Mouse (Mus musculus) hindbrain, embryonic 12.5 days (tissue): ENCODE data around the gene 4930563M21Rik. TPM values are rescaled to one million over a fixed set of nuclear protein-coding genes. Genes with fewer than 3 reads are reported as not detected.
"Not testable (repeated sequence)": the region's sequence is repeated elsewhere in the genome, so short reads cannot be mapped to it uniquely, and the experiment has no call there.

Experiments
- ATAC-seq: fragments of 200-750 bp; cut with Nextera tagmentation; 2 replicates; pipeline ENCODE4 v1.8.0; 2017; ENCODE audit warnings: moderate TSS enrichment; ENCODE audit not compliant: low FRiP score
- H3K27ac ChIP-seq: fragments of 300-500 bp; sonication (generic); 2 replicates; pipeline ENCODE4 v1.5.1; 2016; ENCODE audit warnings: mild to moderate bottlenecking
- H3K27me3 ChIP-seq: fragments of 300-500 bp; sonication (generic); 2 replicates; pipeline ENCODE4 v1.6.1; 2016; ENCODE audit warnings: mild to moderate bottlenecking
- H3K36me3 ChIP-seq: fragments of 300-500 bp; sonication (generic); 2 replicates; pipeline ENCODE4 v1.6.1; 2016; ENCODE audit warnings: mild to moderate bottlenecking
- H3K4me1 ChIP-seq: fragments of 300-500 bp; sonication (generic); 2 replicates; pipeline ENCODE4 v1.6.1; 2016
- H3K4me2 ChIP-seq: fragments of 300-500 bp; sonication (generic); replicated peaks from 2 replicates; pipeline ENCODE4 v1.6.1; 2016; ENCODE audit warnings: mild to moderate bottlenecking
- H3K4me3 ChIP-seq: fragments of 300-500 bp; sonication (generic); 2 replicates; pipeline ENCODE4 v1.5.1; 2016; ENCODE audit warnings: mild to moderate bottlenecking
- H3K9ac ChIP-seq: fragments of 300-500 bp; sonication (generic); 2 replicates; pipeline ENCODE4 v1.6.1; 2016; ENCODE audit warnings: mild to moderate bottlenecking, moderate library complexity
- H3K9me3 ChIP-seq: fragments of 300-500 bp; sonication (generic); replicated peaks from 2 replicates; pipeline ENCODE4 v1.6.1; 2016; ENCODE audit warnings: mild to moderate bottlenecking
- WGBS: fragments of 180-500 bp; shearing (Covaris S2); methylation state at CpG from one replicate; pipeline ENCODE4 v1.1.7; 2016; 5-methylcytosine and 5-hydroxymethylcytosine counted together
- polyA plus RNA-seq: library from polyadenylated mRNA; unstranded; fragments of >200 nt; fragmentation: Nextera tagmentation; extraction: Ambion mirVana; gene quantifications from 2 replicates; pipeline ENCODE4 v1.2.1, GENCODE M21; 2016

Gene 4930563M21Rik
- not detected in 2 replicates for polyA plus RNA-seq

DNA sequence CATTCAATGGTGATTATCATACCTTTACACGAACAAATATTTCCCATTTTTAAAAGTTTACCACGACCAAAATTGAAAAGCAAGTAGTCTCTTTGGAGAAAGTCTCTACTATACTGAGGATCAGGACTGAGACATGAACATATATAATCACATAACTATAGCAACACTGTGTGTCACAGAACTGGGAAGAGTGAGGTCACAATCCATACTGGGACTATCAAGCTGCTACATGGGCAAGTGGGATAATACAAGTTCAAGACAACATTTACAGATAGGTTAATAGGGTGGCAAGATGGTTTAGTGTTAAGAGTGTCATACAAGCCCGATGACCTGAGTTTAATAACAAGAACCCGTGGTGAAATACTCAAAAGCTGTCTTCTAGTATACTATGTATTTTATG lies at the start of gene 4930563M21Rik:
TSS of gene 4930563M21Rik (minus strand) at position 101 of the 400 bp plus-strand sequence.
- Histone ChIP-seq H3K27ac (no peak within 1 kb of the TSS), H3K27me3 (no peaks in the 10 kb centered on the region), H3K36me3 (no peaks in the 10 kb centered on the region), H3K4me1 (no peaks in the 10 kb centered on the region), H3K4me2 (no peak within 1 kb of the TSS), H3K9me3 (no peaks in the 10 kb centered on the region), H3K9ac (no peak within 1 kb of the TSS), H3K4me3 (no peak within 1 kb of the TSS)
- WGBS, result 80% methylated on average over 4 of the region's 4 CpGs
- no peak for ATAC-seq

- WGBS, result 95% methylated on average over 6 of the region's 6 CpGs
- Histone ChIP-seq H3K9me3 (no peaks in the 10 kb centered on the region), H3K9ac (no peak overlapping the region), H3K27ac (no peak overlapping the region), H3K36me3 (peaks cover 76% of the 10 kb centered on the region), H3K4me1 (no peaks in the 10 kb centered on the region), H3K4me2 (no peak overlapping the region), H3K27me3 (no peaks in the 10 kb centered on the region), H3K4me3 (no peak overlapping the region)
- ATAC-seq, result no peak
These were observed 45.8 kb upstream of the 4930563M21Rik start for GRCm38 (mm10) chr9:56056147-56056546.

DNA sequence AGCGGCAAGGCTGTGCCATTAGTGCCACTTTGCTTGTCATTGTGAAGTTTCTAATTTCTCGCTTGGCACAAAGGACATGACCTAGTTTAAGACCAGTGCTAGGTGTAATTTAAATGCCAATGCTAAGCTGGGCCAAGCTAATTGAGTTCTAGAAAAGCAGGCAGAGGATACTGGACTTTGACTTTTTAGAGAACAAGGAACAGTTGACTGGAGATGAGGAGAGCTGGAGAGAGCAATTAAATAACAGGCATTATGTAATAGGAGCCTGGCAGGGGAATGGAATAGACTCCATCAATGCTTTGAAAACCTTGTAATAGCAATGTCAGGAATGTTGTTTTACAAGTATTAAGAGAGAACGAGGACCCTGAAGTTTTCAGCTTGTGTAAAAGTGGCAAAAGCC lies 43.4 kb upstream of the 4930563M21Rik start:
- ATAC-seq, result no peak
- no peaks in the 10 kb centered on the region for H3K9me3 ChIP-seq
- no peaks in the 10 kb centered on the region for H3K4me1 ChIP-seq
- H3K27me3 ChIP-seq, result no peaks in the 10 kb centered on the region
- H3K4me2 ChIP-seq, result no peak overlapping the region
- H3K4me3 ChIP-seq, result no peak overlapping the region
- no peak overlapping the region for H3K27ac ChIP-seq
- peaks cover 57% of the 10 kb centered on the region for H3K36me3 ChIP-seq
- WGBS, result 89% methylated on average over 3 of the region's 3 CpGs
- H3K9ac ChIP-seq, result no peak overlapping the region

GRCm38 (mm10) chr9:56042181-56042621 lies 31.9 kb upstream of the 4930563M21Rik start:
- H3K27ac ChIP-seq, result peak overlapping the region; percentile 97
- H3K27me3 ChIP-seq, result no peaks in the 10 kb centered on the region
- peaks cover 23% of the 10 kb centered on the region for H3K36me3 ChIP-seq
- H3K4me3 ChIP-seq, result peak overlapping the region; percentile 80
- WGBS, result under 1% methylated on average over 16 of the region's 16 CpGs
- H3K4me1 ChIP-seq, result peaks cover 18% of the 10 kb centered on the region
- peak; percentile 86 for ATAC-seq
- H3K9me3 ChIP-seq, result no peaks in the 10 kb centered on the region
- peak overlapping the region; percentile 94 for H3K9ac ChIP-seq
- peak overlapping the region; percentile 75 for H3K4me2 ChIP-seq

GRCm38 (mm10) chr9:56041372-56042180 lies 31.2 kb upstream of the 4930563M21Rik start, which contains the start of gene Rcn2:
Rcn2 (plus strand) TSS chr9:56041845.
- Histone ChIP-seq H3K36me3 (peaks cover 23% of the 10 kb centered on the region), H3K9me3 (no peaks in the 10 kb centered on the region), H3K27me3 (no peaks in the 10 kb centered on the region), H3K4me3 (peak within 1 kb of the TSS; percentile 80), H3K27ac (peak within 1 kb of the TSS; percentile 97), H3K9ac (peak within 1 kb of the TSS; percentile 94), H3K4me2 (peak within 1 kb of the TSS; percentile 75), H3K4me1 (peaks cover 18% of the 10 kb centered on the region)
- ATAC-seq, result peak; percentile 99
- under 1% methylated on average over 49 of the region's 49 CpGs for WGBS

DNA sequence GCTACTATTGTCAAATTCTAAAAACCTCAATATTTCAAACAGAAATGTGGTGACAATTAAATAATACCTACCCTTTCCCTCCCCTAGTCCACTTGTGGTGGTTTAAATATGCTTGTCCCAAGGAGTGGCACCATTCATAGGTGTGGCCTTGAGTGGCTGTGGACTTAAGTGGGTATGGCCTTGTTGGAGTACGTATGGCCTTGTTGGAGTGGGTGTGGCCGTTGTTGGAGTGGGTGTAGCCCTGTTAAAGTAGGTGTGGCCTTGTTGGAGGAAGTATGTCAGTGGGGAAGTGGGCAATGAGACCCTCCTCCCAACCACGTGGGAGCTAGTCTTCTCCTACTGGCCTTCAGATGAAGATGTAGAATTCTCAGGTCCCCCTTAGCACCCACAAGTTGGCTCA lies 21.9 kb upstream of the 4930563M21Rik start:
- Histone ChIP-seq H3K4me3 (no peak overlapping the region), H3K9me3 (no peaks in the 10 kb centered on the region), H3K36me3 (no peaks in the 10 kb centered on the region), H3K27me3 (no peaks in the 10 kb centered on the region), H3K27ac (no peak overlapping the region), H3K4me1 (no peaks in the 10 kb centered on the region), H3K9ac (no peak overlapping the region), H3K4me2 (no peak overlapping the region)
- no peak for ATAC-seq
- WGBS, result 78% methylated on average over 3 of the region's 3 CpGs

DNA sequence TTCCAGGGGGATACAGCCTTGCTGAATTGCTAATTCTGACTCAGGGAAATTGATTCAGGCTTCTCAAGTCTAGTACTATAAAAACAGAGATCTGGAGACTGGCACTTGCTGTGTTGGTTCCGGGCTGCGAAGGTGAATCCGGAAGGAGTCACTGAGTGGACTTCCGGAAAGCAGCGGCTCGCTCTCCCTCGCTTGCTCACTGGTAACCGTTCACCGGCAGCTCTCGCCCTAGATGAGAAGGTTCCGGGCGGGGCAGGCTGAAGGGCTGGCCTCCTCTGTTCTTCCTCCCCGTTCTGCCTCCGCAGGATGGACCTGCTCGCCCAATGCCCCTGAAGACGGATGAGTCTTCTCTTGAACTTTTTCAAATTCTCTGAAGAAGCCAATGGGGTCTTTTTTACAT lies 16.9 kb upstream of the 4930563M21Rik start:
- Histone ChIP-seq H3K4me1 (no peaks in the 10 kb centered on the region), H3K4me3 (no peak overlapping the region), H3K9ac (no peak overlapping the region), H3K36me3 (no peaks in the 10 kb centered on the region), H3K27ac (no peak overlapping the region), H3K4me2 (no peak overlapping the region), H3K9me3 (no peaks in the 10 kb centered on the region), H3K27me3 (no peaks in the 10 kb centered on the region)
- no peak for ATAC-seq
- 86% methylated on average over 16 of the region's 16 CpGs for WGBS

- WGBS, result 65% methylated on average over 2 of the region's 2 CpGs
- Histone ChIP-seq H3K4me2 (no peak overlapping the region), H3K4me3 (no peak overlapping the region), H3K27me3 (no peaks in the 10 kb centered on the region), H3K27ac (no peak overlapping the region), H3K9me3 (no peaks in the 10 kb centered on the region), H3K9ac (no peak overlapping the region), H3K4me1 (no peaks in the 10 kb centered on the region), H3K36me3 (no peaks in the 10 kb centered on the region)
- ATAC-seq, result no peak
These were observed 14.4 kb upstream of the 4930563M21Rik start for GRCm38 (mm10) chr9:56024772-56025171.

DNA sequence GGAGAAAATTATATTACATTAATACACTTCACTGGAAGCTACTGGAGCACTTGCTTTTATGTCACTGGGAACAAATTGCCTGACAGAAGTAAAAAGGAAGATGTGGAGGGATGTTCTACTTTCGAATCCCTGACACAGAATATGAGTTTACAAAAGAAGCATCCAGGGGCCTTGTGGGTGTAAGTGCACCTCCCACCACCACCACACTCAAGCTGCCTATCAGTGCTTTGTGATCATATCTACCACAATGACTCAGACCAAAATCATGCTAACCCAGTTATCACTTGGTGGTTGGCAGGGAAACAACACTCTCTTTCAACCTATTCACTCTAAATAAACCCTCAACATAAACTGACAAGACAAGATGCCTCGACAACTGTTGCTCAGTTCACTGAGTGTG lies 5.7 kb downstream of the 4930563M21Rik start:
- not testable (repeated sequence) for H3K4me1 ChIP-seq, H3K9ac ChIP-seq, H3K4me2 ChIP-seq, ATAC-seq, H3K36me3 ChIP-seq, H3K9me3 ChIP-seq, H3K27ac ChIP-seq, H3K4me3 ChIP-seq, H3K27me3 ChIP-seq
- WGBS, result 45% methylated on average over 1 of the region's 2 CpGs

DNA sequence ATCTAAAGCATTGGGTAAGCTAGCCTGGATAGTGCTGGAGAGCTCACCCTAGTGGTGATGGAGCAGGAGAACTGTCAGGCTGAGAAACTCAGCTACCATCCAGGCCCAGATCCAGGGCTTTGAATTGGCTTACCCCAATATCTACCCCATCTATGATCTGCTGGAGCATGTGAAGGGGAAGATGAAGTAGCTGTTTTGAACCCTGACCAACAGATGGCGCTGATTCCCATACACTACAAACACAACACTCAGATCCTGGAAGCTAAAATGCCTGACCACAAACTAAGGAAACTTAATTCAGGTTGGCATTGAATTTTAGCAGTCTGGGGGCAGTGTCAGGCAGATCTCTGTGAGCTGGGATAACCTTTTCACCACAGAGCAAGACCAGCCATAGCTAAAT lies 63.5 kb downstream of the 4930563M21Rik start:
- Histone ChIP-seq H3K27ac (no peak overlapping the region), H3K4me1 (no peaks in the 10 kb centered on the region), H3K9ac (no peak overlapping the region), H3K4me2 (no peak overlapping the region), H3K36me3 (no peaks in the 10 kb centered on the region), H3K9me3 (no peaks in the 10 kb centered on the region; the same call in 1 of the 2 replicates), H3K27me3 (no peaks in the 10 kb centered on the region), H3K4me3 (no peak overlapping the region)
- WGBS, result 18% methylated on average over 1 of the region's 1 CpGs
- no peak for ATAC-seq

- Histone ChIP-seq H3K27ac (no peak overlapping the region), H3K9ac (no peak overlapping the region), H3K4me1 (peaks cover 9% of the 10 kb centered on the region), H3K4me2 (no peak overlapping the region), H3K36me3 (no peaks in the 10 kb centered on the region), H3K27me3 (no peaks in the 10 kb centered on the region), H3K4me3 (no peak overlapping the region), H3K9me3 (no peaks in the 10 kb centered on the region)
- no peak for ATAC-seq
These were observed 69.0 kb downstream of the 4930563M21Rik start for GRCm38 (mm10) chr9:55941356-55941755.

GRCm38 (mm10) chr9:55938618-55938985 lies 71.7 kb downstream of the 4930563M21Rik start:
- no peaks in the 10 kb centered on the region for H3K36me3 ChIP-seq
- H3K9me3 ChIP-seq, result no peaks in the 10 kb centered on the region
- H3K27me3 ChIP-seq, result no peaks in the 10 kb centered on the region
- H3K4me2 ChIP-seq, result peak overlapping the region; percentile 58
- peak overlapping the region; percentile 80 for H3K4me3 ChIP-seq
- no peak overlapping the region for H3K27ac ChIP-seq
- WGBS, result 72% methylated on average over 6 of the region's 6 CpGs
- ATAC-seq, result no peak; the same call in 1 of the 2 replicates
- H3K4me1 ChIP-seq, result peaks cover 9% of the 10 kb centered on the region
- peak overlapping the region; percentile 75 for H3K9ac ChIP-seq
